Mouse (Mus musculus) liver, embryonic 14.5 days (tissue): Measurements from ENCODE around the gene Senp5.

ENCODE experiments used
- CTCF ChIP-seq: IDR thresholded peaks from 2 replicates; pipeline ENCODE4 v1.5.1; 2016; ENCODE audit warnings: antibody characterized with exemption, low read depth, control low read depth
- EP300 ChIP-seq: IDR thresholded peaks from 2 replicates; pipeline ENCODE4 v1.6.1; 2016; ENCODE audit warnings: antibody characterized with exemption, low read depth

GRCm38 (mm10) chr16:31935091-31935979, 67.8 kb downstream of the Senp5 start:
- TF ChIP-seq CTCF: no peak
- TF ChIP-seq EP300: no peak
